Mouse (Mus musculus) CH12.LX (cell line): ENCODE measurements around the gene Csrp1. TPM values are rescaled to one million over a fixed set of nuclear protein-coding genes. Genes with fewer than 3 reads are reported as not detected.

Source experiments
- DNase-seq: peaks from one replicate; pipeline ENCODE4 v3.0.0-alpha.2; 2013; ENCODE audit errors: extremely low read depth
- H3K27ac ChIP-seq: 2 replicates; pipeline ENCODE4 v1.5.1; 2012; ENCODE audit warnings: low read depth, mild to moderate bottlenecking, control low read depth, moderate library complexity; ENCODE audit not compliant: insufficient read depth
- H3K27me3 ChIP-seq: replicated peaks from 2 replicates; pipeline ENCODE3; 2012; ENCODE audit warnings: inconsistent platforms
- H3K36me3 ChIP-seq, 2 experiments: replicated peaks in 1 of 2; 2 replicates each; pipeline versions ENCODE3 to v1.6.1; 2012; ENCODE audit warnings: inconsistent platforms in 1 of 2, low read length in 1 of 2, mild to moderate bottlenecking in 1 of 2, mixed read lengths in 1 of 2, moderate library complexity in 1 of 2; ENCODE audit not compliant: control insufficient read depth in 1 of 2, insufficient read depth in 1 of 2
- H3K4me1 ChIP-seq, 2 experiments: 2 replicates each; pipeline ENCODE4 v1.6.1; 2012; ENCODE audit warnings: inconsistent platforms in 1 of 2, moderate library complexity in 1 of 2; ENCODE audit not compliant: insufficient read depth in 2 of 2, control insufficient read depth in 1 of 2
- H3K4me2 ChIP-seq: 2 replicates; pipeline ENCODE4 v1.6.1; 2012; ENCODE audit warnings: low read depth, mild to moderate bottlenecking, control low read depth; ENCODE audit not compliant: poor library complexity, insufficient read depth, severe bottlenecking
- H3K4me3 ChIP-seq, 3 experiments: fragments of 150-350 bp in 1 of 3; sonication (generic) in 1 of 3; replicated peaks in 1 of 3; 2 replicates each; pipeline versions ENCODE3 to v1.5.1; 2011 to 2012; ENCODE audit warnings: low read depth in 2 of 3, low read length in 2 of 3, mild to moderate bottlenecking in 2 of 3, moderate library complexity in 2 of 3, control low read depth in 1 of 3, improper control_type of control experiment in 1 of 3, inconsistent platforms in 1 of 3, mixed read lengths in 1 of 3; ENCODE audit not compliant: poor library complexity in 1 of 3
- H3K79me2 ChIP-seq: replicated peaks from 2 replicates; pipeline ENCODE4 v1.6.1; 2012; ENCODE audit warnings: mild to moderate bottlenecking, moderate library complexity; ENCODE audit not compliant: control insufficient read depth, poor library complexity, insufficient read depth, severe bottlenecking; ENCODE audit errors: extremely low read depth
- H3K9ac ChIP-seq: 2 replicates; pipeline ENCODE4 v1.6.1; 2012; ENCODE audit warnings: low read depth, mild to moderate bottlenecking, control low read depth, moderate library complexity; ENCODE audit not compliant: insufficient read depth
- H3K9me3 ChIP-seq: replicated peaks from 2 replicates; pipeline ENCODE3; 2012; ENCODE audit warnings: low read length, inconsistent platforms, mixed read lengths
- CHD2 ChIP-seq: IDR thresholded peaks from 2 replicates; pipeline ENCODE4 v1.6.1; 2011; ENCODE audit warnings: low read length, improper control_type of control experiment
- CTCF ChIP-seq, 2 experiments: IDR thresholded peaks in 1 of 2; conservative IDR thresholded peaks in 1 of 2; 2 replicates each; pipeline ENCODE4 v1.5.1; 2011 to 2012; ENCODE audit warnings: low read depth in 2 of 2, low read length in 2 of 2, improper control_type of control experiment in 1 of 2, inconsistent platforms in 1 of 2, mild to moderate bottlenecking in 1 of 2, moderate library complexity in 1 of 2
- ELF1 ChIP-seq: IDR thresholded peaks from 2 replicates; pipeline ENCODE4 v1.6.1; 2014; ENCODE audit warnings: low read depth, mild to moderate bottlenecking, inconsistent platforms, low read length, improper control_type of control experiment
- ETS1 ChIP-seq: conservative IDR thresholded peaks from 2 replicates; pipeline ENCODE4 v1.6.1; 2012; ENCODE audit warnings: low read depth, mild to moderate bottlenecking, inconsistent platforms, low read length, improper control_type of control experiment, moderate library complexity
- GABPA ChIP-seq: IDR thresholded peaks from 2 replicates; pipeline ENCODE4 v1.6.1; 2012; ENCODE audit warnings: low read depth, low read length, improper control_type of control experiment, inconsistent platforms; ENCODE audit not compliant: insufficient replicate concordance
- HCFC1 ChIP-seq: IDR thresholded peaks from 2 replicates; pipeline ENCODE4 v1.6.1; 2012; ENCODE audit warnings: low read depth, mild to moderate bottlenecking, inconsistent platforms, low read length, improper control_type of control experiment
- IRF4 ChIP-seq: IDR thresholded peaks from 2 replicates; pipeline ENCODE4 v1.6.1; 2014; ENCODE audit warnings: low read depth, mild to moderate bottlenecking, inconsistent platforms, low read length, improper control_type of control experiment
- JUND ChIP-seq: conservative IDR thresholded peaks from 2 replicates; pipeline ENCODE4 v1.6.1; 2011; ENCODE audit warnings: low read depth, low read length, improper control_type of control experiment
- MAFK ChIP-seq: IDR thresholded peaks from 2 replicates; pipeline ENCODE4 v1.6.1; 2011; ENCODE audit warnings: low read length, improper control_type of control experiment; ENCODE audit not compliant: insufficient replicate concordance
- MAX ChIP-seq: IDR thresholded peaks from 2 replicates; pipeline ENCODE4 v1.6.1; 2011; ENCODE audit warnings: low read length, improper control_type of control experiment
- MAZ ChIP-seq: IDR thresholded peaks from 2 replicates; pipeline ENCODE4 v1.6.1; 2012; ENCODE audit warnings: low read depth, mild to moderate bottlenecking, inconsistent platforms, low read length, improper control_type of control experiment, moderate library complexity
- MEF2A ChIP-seq: IDR thresholded peaks from 2 replicates; pipeline ENCODE4 v1.6.1; 2014; ENCODE audit warnings: low read depth, mild to moderate bottlenecking, inconsistent platforms, low read length, improper control_type of control experiment, borderline replicate concordance
- MYC ChIP-seq: IDR thresholded peaks from 2 replicates; pipeline ENCODE4 v1.6.1; 2011; ENCODE audit warnings: low read depth, mild to moderate bottlenecking, improper control_type of control experiment, low read length
- NELFE ChIP-seq: IDR thresholded peaks from 2 replicates; pipeline ENCODE4 v1.6.1; 2011; ENCODE audit warnings: low read depth, low read length, improper control_type of control experiment
- NRF1 ChIP-seq: IDR thresholded peaks from 2 replicates; pipeline ENCODE4 v1.6.1; 2014; ENCODE audit warnings: low read depth, mild to moderate bottlenecking, inconsistent platforms, low read length, improper control_type of control experiment, moderate library complexity
- POLR2A ChIP-seq: IDR thresholded peaks from 2 replicates; pipeline ENCODE4 v1.6.1; 2011; ENCODE audit warnings: low read depth, mild to moderate bottlenecking, improper control_type of control experiment, low read length
- RAD21 ChIP-seq: IDR thresholded peaks from 2 replicates; pipeline ENCODE4 v1.6.1; 2011; ENCODE audit warnings: low read depth, mild to moderate bottlenecking, low read length, improper control_type of control experiment, moderate library complexity
- RCOR1 ChIP-seq: conservative IDR thresholded peaks from 2 replicates; pipeline ENCODE4 v1.6.1; 2012; ENCODE audit warnings: low read depth, mild to moderate bottlenecking, inconsistent platforms, low read length, improper control_type of control experiment
- SIN3A ChIP-seq: IDR thresholded peaks from 2 replicates; pipeline ENCODE4 v1.6.1; 2012; ENCODE audit warnings: low read length, improper control_type of control experiment, inconsistent platforms
- SMC3 ChIP-seq: IDR thresholded peaks from 2 replicates; pipeline ENCODE4 v1.6.1; 2011; ENCODE audit warnings: low read depth, low read length, improper control_type of control experiment
- TBP ChIP-seq: conservative IDR thresholded peaks from 2 replicates; pipeline ENCODE4 v1.6.1; 2011; ENCODE audit warnings: low read depth, low read length, improper control_type of control experiment
- TCF12 ChIP-seq: IDR thresholded peaks from 2 replicates; pipeline ENCODE4 v1.6.1; 2014; ENCODE audit warnings: low read depth, mild to moderate bottlenecking, inconsistent platforms, low read length, improper control_type of control experiment
- USF2 ChIP-seq: conservative IDR thresholded peaks from 2 replicates; pipeline ENCODE4 v1.6.1; 2011; ENCODE audit warnings: low read depth, low read length, improper control_type of control experiment
- ZC3H11A ChIP-seq: IDR thresholded peaks from 2 replicates; pipeline ENCODE4 v1.6.1; 2012; ENCODE audit warnings: low read depth, mild to moderate bottlenecking, inconsistent platforms, low read length, improper control_type of control experiment
- ZNF384 ChIP-seq: IDR thresholded peaks from 2 replicates; pipeline ENCODE4 v1.6.1; 2012; ENCODE audit warnings: low read depth, low read length, improper control_type of control experiment, inconsistent platforms
- dilution Hi-C: fragments of 300-500 bp; cut with MboI; formaldehyde crosslinking; loops from 2 replicates; pipeline ENCODE4 v1.14.3; 2020; ENCODE audit warnings: low sequenced_read_pairs; ENCODE audit not compliant: extremely low pct_unique_long_range_greater_than_20kb, extremely low pct_ligation_motif_present
- in situ Hi-C: fragments of 300-500 bp; cut with MboI; formaldehyde crosslinking; loops from 3 replicates; pipeline ENCODE4 v1.14.3; 2019; ENCODE audit warnings: low sequenced_read_pairs, low pct_ligation_motif_present, low pct_unique_long_range_greater_than_20kb, mixed read lengths
- polyA plus RNA-seq: library from polyadenylated mRNA; unstranded; fragments of >175 nt; gene quantifications from 2 replicates; pipeline ENCODE4 v1.2.1, GENCODE M21; 2012; ENCODE audit warnings: low read depth; ENCODE audit not compliant: insufficient read length
- total RNA-seq, 2 experiments: library from RNA; depleted of rRNA; stranded (reverse); fragments of 300-350 nt in 1 of 2; fragments of >200 nt in 1 of 2; gene quantifications; 2 replicates each; pipeline ENCODE4 v1.2.3; 2012 to 2014

Csrp1 gene
- total and polyA plus RNA-seq, 3 experiments = 45.9 to 54.3 (median 49.4) TPM

DNA sequence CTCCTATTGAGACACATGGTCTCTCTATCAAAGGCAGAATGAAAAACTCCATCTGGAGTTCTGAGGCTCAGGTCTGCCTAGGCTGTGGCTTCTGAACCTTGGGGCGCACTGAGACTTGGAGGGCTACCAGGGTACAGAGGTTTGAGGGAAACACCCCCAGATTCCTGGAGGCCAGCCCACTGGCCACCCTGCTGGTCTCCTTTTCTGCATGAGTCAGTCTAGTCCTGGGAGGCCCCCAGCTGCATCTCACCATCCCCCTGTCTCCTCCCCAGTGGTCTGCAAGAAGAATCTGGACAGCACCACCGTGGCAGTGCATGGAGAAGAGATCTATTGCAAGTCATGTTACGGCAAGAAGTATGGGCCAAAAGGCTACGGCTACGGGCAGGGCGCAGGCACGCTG is 25.1 kb downstream of the Csrp1 start:
- TF ChIP-seq ELF1 (no peak), RAD21 (no peak), MYC (no peak), TBP (no peak), IRF4 (no peak), MAFK (no peak), USF2 (no peak), JUND (no peak), SIN3A (no peak), RCOR1 (no peak), NRF1 (no peak)
- H3K4me3 ChIP-seq = no peak overlapping the region
- dilution Hi-C loops = no loop called here
- no peak overlapping the region for H3K9ac ChIP-seq
- H3K4me2 ChIP-seq = no peak overlapping the region
- H3K36me3 ChIP-seq = peaks cover 22 to 72% of the 10 kb centered on the region in 2 experiments
- H3K4me1 ChIP-seq = peaks cover 4 to 8% of the 10 kb centered on the region in 2 experiments; a peak in 3 of 4 replicates
- no peaks in the 10 kb centered on the region for H3K27me3 ChIP-seq
- DNase-seq = no peak
- no peaks in the 10 kb centered on the region for H3K9me3 ChIP-seq
- in situ Hi-C loops = no loop called here
- H3K27ac ChIP-seq = no peak overlapping the region
- no peaks in the 10 kb centered on the region for H3K79me2 ChIP-seq

GRCm38 (mm10) chr1:135746248-135746647 is 26.4 kb downstream of the Csrp1 start:
- Histone ChIP-seq H3K27me3 (no peaks in the 10 kb centered on the region), H3K36me3 (peaks cover 34 to 79% of the 10 kb centered on the region in 2 experiments)
- dilution Hi-C loops = no loop called here

DNA sequence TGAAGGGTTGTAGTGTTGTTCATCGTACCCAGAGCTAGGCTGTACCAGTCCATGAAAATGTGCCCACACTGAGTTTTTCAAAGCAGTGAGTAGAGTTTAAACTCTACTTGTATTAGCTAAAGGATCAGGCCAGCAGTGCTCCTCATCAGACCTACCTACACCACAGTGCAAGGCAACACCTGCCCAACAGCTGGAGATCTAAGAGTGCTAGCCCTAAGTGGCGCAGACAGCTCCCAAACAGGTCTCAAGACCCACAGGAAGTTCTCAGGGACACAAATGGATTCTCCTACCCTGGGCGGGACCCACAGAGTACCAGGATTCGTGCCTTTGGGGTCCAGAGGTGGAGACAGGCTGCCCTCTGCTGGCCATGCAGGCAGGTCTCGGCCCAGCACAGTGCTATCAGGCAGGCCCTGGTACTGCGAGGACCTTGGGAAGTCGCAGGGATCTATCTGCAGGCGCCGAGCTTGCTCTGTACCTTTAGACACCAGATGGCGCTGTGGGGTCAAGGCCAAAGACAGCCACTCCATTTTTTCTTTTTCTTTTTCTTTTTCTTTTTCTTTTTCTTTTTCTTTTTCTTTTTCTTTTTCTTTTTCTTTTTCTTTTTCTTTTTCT is 33.0 kb downstream of the Csrp1 start:
- TF ChIP-seq CTCF (conservative IDR thresholded peaks at IDR 0.05 in 1 of 2, IDR thresholded peaks at IDR 0.05 in 1 of 2; ENCODE audit: low read depth in 2 of 2, low read length in 2 of 2) (peak; percentile 21 to 97; a peak in 3 of 4 replicates), MAFK (no peak), HCFC1 (peak; percentile 22; the same call in 1 of the 2 replicates), MEF2A (peak; percentile 61; the same call in 1 of the 2 replicates), ZC3H11A (peak; percentile 85), SIN3A (0 out of 2 replicates have a peak, but pooled peaks have one; percentile 39), MAZ (no peak), TCF12 (peak; percentile 73), POLR2A (no peak), RAD21 (peak; percentile 82), IRF4 (peak; percentile 76), CHD2 (no peak), GABPA (no peak), NRF1 (peak; percentile 31; the same call in 1 of the 2 replicates), ZNF384 (peak; percentile 71), ELF1 (peak; percentile 40; the same call in 1 of the 2 replicates), NELFE (peak; percentile 69; the same call in 1 of the 2 replicates), SMC3 (peak; percentile 97)
- TF ChIP-seq, all 38 proteins: peak for 13
- in situ Hi-C loops (loop anchor here (5.0 kb wide), 1 partner anchor 34 kb away; no protein-coding TSS in a partner anchor), dilution Hi-C loops (no loop called here)
- no peak overlapping the region for H3K4me2 ChIP-seq
- H3K36me3 ChIP-seq = peaks cover 19 to 41% of the 10 kb centered on the region in 2 experiments
- DNase-seq = peak; percentile 94
- H3K9ac ChIP-seq = no peak overlapping the region
- peaks cover 4% of the 10 kb centered on the region for H3K27me3 ChIP-seq
- no peaks in the 10 kb centered on the region for H3K9me3 ChIP-seq
- no peaks in the 10 kb centered on the region for H3K79me2 ChIP-seq
- H3K4me1 ChIP-seq = peaks cover 20 to 54% of the 10 kb centered on the region in 2 experiments
- H3K27ac ChIP-seq = no peak overlapping the region
- no peak overlapping the region for H3K4me3 ChIP-seq

More at GRCm38 (mm10) chr1:135746248-135746647, 26.4 kb downstream of the Csrp1 start:
- H3K9ac ChIP-seq = no peak overlapping the region
- in situ Hi-C loops = no loop called here
- H3K79me2 ChIP-seq = no peaks in the 10 kb centered on the region
- no peak for TF ChIP-seq HCFC1
- no peak for TF ChIP-seq POLR2A
- TF ChIP-seq TCF12 = no peak
- no peak for TF ChIP-seq JUND
- no peak for TF ChIP-seq MAX
- TF ChIP-seq ETS1 = no peak
- no peak for TF ChIP-seq ZC3H11A
- H3K4me1 ChIP-seq = peaks cover 5 to 10% of the 10 kb centered on the region in 2 experiments; a peak in 3 of 4 replicates
- no peak overlapping the region for H3K4me3 ChIP-seq
- no peak overlapping the region for H3K4me2 ChIP-seq
- DNase-seq = no peak
- no peak overlapping the region for H3K27ac ChIP-seq
- H3K9me3 ChIP-seq = no peaks in the 10 kb centered on the region
